ENCODE assay signal across 16 mouse cellular contexts in genomic region chr19:21598659-21599352, GRCm38 (mm10). TPM values are rescaled to one million over a fixed set of nuclear protein-coding genes. Genes with fewer than 3 reads are reported as not detected.
DNase-seq lines count a peak whose midpoint lies in the region; ATAC-seq and TF ChIP-seq lines count a peak whose summit lies in the region.
"Had no signal": no experiment of that assay in that cellular context is flagged by ENCODE, and none has a peak within 500 bp of the region (broad histone marks: within the 10 kb centered on the region; RNA-seq: fewer than 3 reads in every experiment).

No protein-coding gene starts in this region.

- ATAC-seq in hindbrain, embryonic 15.5 days (ENCODE audit: low FRiP score, low read depth), result no peak
- no peak for ATAC-seq in hindbrain, embryonic 13.5 days (ENCODE audit: low FRiP score)
- ATAC-seq in intestine, postnatal 0 days, result 0 out of 2 replicates have a peak, but pooled peaks have one; percentile 16
- ATAC-seq in megakaryocyte-erythroid progenitor cell, adult 5-6 weeks (replicated peaks; ENCODE audit: low FRiP score, low TSS enrichment, poor library complexity, severe bottlenecking), result no peak
- ATAC-seq in cerebellum, adult (ENCODE audit: insufficient number of reproducible peaks, low FRiP score, low TSS enrichment), result no peak
- ATAC-seq: inflammation-experienced regulatory T-cells, adult 6 months; midbrain, embryonic 15.5 days; Patski had no signal

- peaks cover 10% of the 10 kb centered on the region; the same call in 1 of the 2 replicates for H3K4me1 ChIP-seq in hindbrain, embryonic 15.5 days (replicated peaks)
- H3K4me1 ChIP-seq in hindbrain, embryonic 13.5 days (replicated peaks), result peaks cover 22% of the 10 kb centered on the region
- H3K4me1 ChIP-seq in testis, adult 2 months (ENCODE audit: control insufficient read depth, insufficient read depth, low read length), result peaks cover 7% of the 10 kb centered on the region
- H3K4me1 ChIP-seq in intestine, postnatal 0 days (replicated peaks; ENCODE audit: control insufficient read depth, insufficient read depth, low read length), result no peaks in the 10 kb centered on the region

- peaks cover 18% of the 10 kb centered on the region for H3K36me3 ChIP-seq in hindbrain, embryonic 15.5 days
- H3K36me3 ChIP-seq in hindbrain, embryonic 13.5 days, result peaks cover 21% of the 10 kb centered on the region
- H3K36me3 ChIP-seq in testis, adult 2 months (ENCODE audit: control insufficient read depth, insufficient read depth, low read length), result no peaks in the 10 kb centered on the region
- 0 out of 2 replicates have a peak, but pooled peaks cover 5% of the 10 kb centered on the region for H3K36me3 ChIP-seq in intestine, postnatal 0 days (ENCODE audit: control insufficient read depth, insufficient read depth)
- H3K36me3 ChIP-seq: midbrain, embryonic 15.5 days had no signal

- no peak overlapping the region for H3K4me2 ChIP-seq in hindbrain, embryonic 15.5 days
- no peak overlapping the region for H3K4me2 ChIP-seq in hindbrain, embryonic 13.5 days
- no peak overlapping the region for H3K4me2 ChIP-seq in intestine, postnatal 0 days (replicated peaks; ENCODE audit: low read depth)
- H3K4me2 ChIP-seq: liver, embryonic 15.5 days; midbrain, embryonic 15.5 days had no signal

- 75% methylated on average over 8 of the region's 8 CpGs for WGBS in hindbrain, embryonic 15.5 days
- 85% methylated on average over 8 of the region's 8 CpGs for WGBS in hindbrain, embryonic 13.5 days
- 46% methylated on average over 8 of the region's 8 CpGs for WGBS in intestine, postnatal 0 days

- no peak for TF ChIP-seq POLR2A in testis, adult 2 months (IDR thresholded peaks at IDR 0.05; ENCODE audit: control insufficient read depth, low read depth, low read length)

- H3K4me3 ChIP-seq in hindbrain, embryonic 15.5 days, result no peak overlapping the region
- H3K4me3 ChIP-seq in hindbrain, embryonic 13.5 days, result no peak overlapping the region
- no peak overlapping the region for H3K4me3 ChIP-seq in testis, adult 2 months (ENCODE audit: control insufficient read depth, low read depth, low read length)
- H3K4me3 ChIP-seq in intestine, postnatal 0 days (ENCODE audit: low read depth, low read length), result no peak overlapping the region
- H3K4me3 ChIP-seq: erythroblast, embryonic 14.5 days; layer of hippocampus, adult 2 months; liver, embryonic 15.5 days; midbrain, embryonic 15.5 days had no signal

- H3K9me3 ChIP-seq in hindbrain, embryonic 15.5 days, result no peaks in the 10 kb centered on the region
- no peaks in the 10 kb centered on the region for H3K9me3 ChIP-seq in hindbrain, embryonic 13.5 days
- no peaks in the 10 kb centered on the region for H3K9me3 ChIP-seq in intestine, postnatal 0 days (ENCODE audit: control insufficient read depth)
- H3K9me3 ChIP-seq: liver, embryonic 15.5 days; midbrain, embryonic 15.5 days had no signal

- H3K9ac ChIP-seq in hindbrain, embryonic 15.5 days, result no peak overlapping the region
- no peak overlapping the region for H3K9ac ChIP-seq in hindbrain, embryonic 13.5 days
- H3K9ac ChIP-seq in intestine, postnatal 0 days (ENCODE audit: low read depth, low read length), result no peak overlapping the region
- H3K9ac ChIP-seq: liver, embryonic 15.5 days; midbrain, embryonic 15.5 days had no signal

- H3K27me3 ChIP-seq in hindbrain, embryonic 15.5 days, result no peaks in the 10 kb centered on the region
- H3K27me3 ChIP-seq in hindbrain, embryonic 13.5 days, result no peaks in the 10 kb centered on the region
- H3K27me3 ChIP-seq in testis, adult 2 months (ENCODE audit: control insufficient read depth, insufficient read depth, low read length), result no peaks in the 10 kb centered on the region
- H3K27me3 ChIP-seq in intestine, postnatal 0 days (replicated peaks; ENCODE audit: control insufficient read depth, insufficient read depth, low read length), result no peaks in the 10 kb centered on the region
- H3K27me3 ChIP-seq: liver, embryonic 15.5 days; midbrain, embryonic 15.5 days; Patski had no signal

- TF ChIP-seq CTCF in testis, adult 2 months (IDR thresholded peaks at IDR 0.05; ENCODE audit: control insufficient read depth, insufficient read depth, insufficient replicate concordance, low read depth, low read length), result no peak
- TF ChIP-seq CTCF in intestine, postnatal 0 days (IDR thresholded peaks at IDR 0.05; ENCODE audit: low read depth), result no peak

- DNase-seq in testis, postnatal 10 days (ENCODE audit: low spot score), result no peak
- no peak for DNase-seq in cerebellum, postnatal 36 days
- DNase-seq: adrenal gland, adult 2 months; heart, postnatal 14 days had no signal

- 0 out of 2 replicates have a peak overlapping the region, but pooled peaks have one; percentile 14 for H3K27ac ChIP-seq in hindbrain, embryonic 15.5 days (replicated peaks)
- H3K27ac ChIP-seq in hindbrain, embryonic 13.5 days, result no peak overlapping the region; the same call in 1 of the 2 replicates
- peak overlapping the region; percentile 51 for H3K27ac ChIP-seq in testis, adult 2 months (ENCODE audit: control insufficient read depth, insufficient read depth, low read depth, low read length)
- no peak overlapping the region for H3K27ac ChIP-seq in intestine, postnatal 0 days (ENCODE audit: low read depth, low read length)
- H3K27ac ChIP-seq: layer of hippocampus, adult 2 months; liver, embryonic 15.5 days; midbrain, embryonic 15.5 days had no signal

RNA-seq across cellular contexts. Expression of gene 1110059E24Rik, which starts 54.0 kb away (rescaled TPM):
- polyA plus RNA-seq in hindbrain, embryonic 15.5 days (2015; fragmentation: Nextera tagmentation; extraction: Ambion mirVana), result 54.5 and 56.0 TPM in 2 replicates
- 56.8 and 57.3 TPM in 2 replicates for polyA plus RNA-seq in hindbrain, embryonic 13.5 days (2015; fragmentation: Nextera tagmentation; extraction: Ambion mirVana)
- polyA plus RNA-seq in testis, adult 2 months (2012; rRNA removed), result 6.9 and 7.5 TPM in 2 replicates
- 45.9 and 46.5 TPM in 2 replicates for polyA plus RNA-seq in intestine, postnatal 0 days (2015; fragmentation: Nextera tagmentation; extraction: Ambion mirVana)
- total RNA-seq in megakaryocyte-erythroid progenitor cell, adult 5-6 weeks (2014; fragmentation: Nextera tagmentation), result 12.6 and 12.8 TPM in 2 replicates
- 26.1 and 35.8 TPM in 2 replicates for total RNA-seq in megakaryocyte-erythroid progenitor cell, adult 5-6 weeks (2017)

RNA-seq across cellular contexts. Expression of gene Abhd17b, which starts 54.2 kb away (rescaled TPM):
- polyA plus RNA-seq in hindbrain, embryonic 15.5 days (2015; fragmentation: Nextera tagmentation; extraction: Ambion mirVana), result 38.8 and 39.4 TPM in 2 replicates
- polyA plus RNA-seq in hindbrain, embryonic 13.5 days (2015; fragmentation: Nextera tagmentation; extraction: Ambion mirVana), result 35.4 and 40.9 TPM in 2 replicates
- polyA plus RNA-seq in testis, adult 2 months (2012; rRNA removed), result 47.4 and 55.4 TPM in 2 replicates
- 26.0 and 29.1 TPM in 2 replicates for polyA plus RNA-seq in intestine, postnatal 0 days (2015; fragmentation: Nextera tagmentation; extraction: Ambion mirVana)
- 14.3 and 20.3 TPM in 2 replicates for total RNA-seq in megakaryocyte-erythroid progenitor cell, adult 5-6 weeks (2014; fragmentation: Nextera tagmentation)
- 18.9 and 25.3 TPM in 2 replicates for total RNA-seq in megakaryocyte-erythroid progenitor cell, adult 5-6 weeks (2017)

Comparison
In these comparisons a context has a peak if more than half of its experiments do, and no peak if none do; other contexts are left out.
1. H3K27ac ChIP-seq: peak in hindbrain, embryonic 15.5 days (single experiment) and testis, adult 2 months (single experiment); none in hindbrain, embryonic 13.5 days (single experiment) and intestine, postnatal 0 days (single experiment).